Mouse (Mus musculus): ENCODE data around the gene Tcea2.

Gene Tcea2

GRCm38 (mm10) chr2:181714903-181715326 lies 34.8 kb downstream of the Tcea2 start, which contains the start of gene Oprl1:
Gene Oprl1 (plus strand): TSS chr2:181715016.
- no peak for DNase-seq (ENCODE audit: low read depth)

GRCm38 (mm10) chr2:181715382-181715781 lies 35.3 kb downstream of the Tcea2 start:
- DNase-seq (ENCODE audit: low read depth) = no peak

- DNase-seq (ENCODE audit: low read depth) = no peak
Measured at GRCm38 (mm10) chr2:181716991-181717390, 36.9 kb downstream of the Tcea2 start.

GRCm38 (mm10) chr2:181720061-181720460 lies 40.0 kb downstream of the Tcea2 start:
- no peak for DNase-seq (ENCODE audit: low read depth)

GRCm38 (mm10) chr2:181721200-181721599 lies 41.1 kb downstream of the Tcea2 start:
- no peak for DNase-seq (ENCODE audit: low read depth)

GRCm38 (mm10) chr2:181722213-181722612 lies 42.1 kb downstream of the Tcea2 start:
- peak; percentile 46 for DNase-seq (ENCODE audit: low read depth)

GRCm38 (mm10) chr2:181727659-181728262 lies 47.7 kb downstream of the Tcea2 start:
- DNase-seq (ENCODE audit: low read depth) = no peak

GRCm38 (mm10) chr2:181730051-181730450 lies 49.9 kb downstream of the Tcea2 start:
- DNase-seq (ENCODE audit: low read depth) = no peak
